Mouse (Mus musculus): Measurements from ENCODE around the gene Carmil2.

DNA sequence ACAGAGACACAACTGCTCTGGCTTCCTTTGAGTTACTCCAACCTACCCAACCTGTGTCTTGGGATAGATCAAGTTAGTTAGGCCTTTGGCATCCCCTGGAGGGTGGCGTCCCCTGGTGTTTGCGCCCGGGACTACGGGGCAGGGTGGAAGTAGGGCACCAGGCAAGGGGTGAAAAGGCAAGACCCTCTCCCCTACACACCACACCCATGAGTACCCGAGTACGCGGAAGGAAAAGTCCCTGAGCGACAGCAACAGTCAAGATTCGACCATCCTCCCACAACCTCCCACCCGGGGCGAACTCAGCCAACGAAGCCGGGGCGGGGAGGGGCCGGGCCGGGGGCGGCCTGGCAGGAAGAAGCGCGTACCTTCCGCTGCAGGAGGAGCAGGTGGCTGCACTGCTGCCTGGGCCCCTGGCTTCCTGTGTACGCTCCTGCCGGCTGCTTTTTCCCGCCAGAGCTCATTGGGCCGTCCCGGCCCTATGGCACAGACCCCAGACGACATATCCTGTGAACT, at the start of gene Carmil2:
- TF ChIP-seq SMC3 (IDR thresholded peaks at IDR 0.05; ENCODE audit: low read depth, low read length) (peak; percentile 96), POLR2A (IDR thresholded peaks at IDR 0.05; ENCODE audit: low read depth, low read length) (peak; percentile 67; the same call in 1 of the 2 replicates), MAX (IDR thresholded peaks at IDR 0.05; ENCODE audit: low read length) (peak; percentile 87; the same call in 1 of the 2 replicates), CTCF (conservative IDR thresholded peaks at IDR 0.05 in 1 of 2, IDR thresholded peaks at IDR 0.05 in 1 of 2; ENCODE audit: low read depth in 2 of 2, low read length in 2 of 2) (peak; percentile 85 to 96), NELFE (IDR thresholded peaks at IDR 0.05; ENCODE audit: low read depth, low read length) (peak; percentile 76), PAX5 (IDR thresholded peaks at IDR 0.05; ENCODE audit: low read length) (no peak), ZNF384 (IDR thresholded peaks at IDR 0.05; ENCODE audit: low read depth, low read length) (no peak; the same call in 1 of the 2 replicates), JUND (conservative IDR thresholded peaks at IDR 0.05; ENCODE audit: low read depth, low read length) (no peak), HCFC1 (IDR thresholded peaks at IDR 0.05; ENCODE audit: low read depth, low read length) (peak; percentile 59)
